Mouse (Mus musculus) frontal cortex, postnatal 14 days (tissue): ENCODE measurements at regions not wholly inside any gene's neighbourhood (a gene's known extent, or its start where the extent isn't known, plus 50 kb on each side); places are given as distances from the start of the nearest gene placed in this dataset.

Experiments used
- DNase-seq, 2 experiments: peaks; one replicate each; pipeline ENCODE4 v3.0.0; 2022; ENCODE audit warnings: low spot score in 2 of 2

GRCm38 (mm10) chr6:99898077-99898476, 171.9 kb upstream of the Prok2 start:
- DNase-seq, result no peak

- no peak for DNase-seq
Measured at GRCm38 (mm10) chr6:99895558-99895957, 169.4 kb upstream of the Prok2 start.

DNA sequence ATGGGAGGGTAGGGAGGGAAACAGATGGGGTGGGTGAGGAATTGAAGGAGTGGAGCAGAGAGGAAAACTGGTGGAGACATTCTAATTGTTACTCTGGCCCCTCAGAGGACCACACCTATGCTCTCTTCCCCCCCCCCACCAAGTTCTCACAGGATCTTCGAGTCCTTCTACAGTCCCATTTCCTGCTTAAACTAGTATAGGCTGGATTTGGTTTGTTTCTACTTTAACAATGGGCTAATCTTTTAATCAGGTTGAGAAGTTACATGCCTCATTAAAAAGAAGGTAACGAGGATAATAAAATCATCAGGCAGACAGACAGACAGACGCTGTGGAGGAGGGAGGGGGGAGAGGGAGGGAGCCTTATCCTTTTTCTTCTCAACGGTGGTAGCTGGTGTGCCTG, 167.7 kb upstream of the Prok2 start:
- DNase-seq, result no peak

DNA sequence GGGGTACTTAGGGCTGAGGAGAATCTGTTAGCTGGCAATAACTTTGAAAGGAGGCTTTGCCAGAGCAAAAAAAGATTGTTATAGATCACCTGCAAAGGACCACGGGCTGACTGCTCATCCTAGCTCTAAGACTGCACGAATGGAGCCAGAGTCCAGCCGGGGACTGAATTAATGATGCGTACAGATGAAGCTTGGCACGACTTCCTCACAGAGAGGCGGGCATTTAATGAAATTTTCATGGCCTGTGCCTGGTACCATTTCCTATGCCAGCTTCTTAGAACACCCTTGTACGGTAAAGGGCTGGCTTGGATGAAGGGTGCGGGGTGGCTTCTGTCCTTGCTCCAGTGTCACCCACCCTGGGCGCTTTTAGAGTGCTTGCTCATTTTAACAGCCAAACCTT, 166.0 kb upstream of the Prok2 start:
- DNase-seq, result no peak

- no peak for DNase-seq
Measured at GRCm38 (mm10) chr6:99891790-99892189, 165.6 kb upstream of the Prok2 start.

GRCm38 (mm10) chr6:99890805-99891204, 164.6 kb upstream of the Prok2 start:
- no peak for DNase-seq

DNA sequence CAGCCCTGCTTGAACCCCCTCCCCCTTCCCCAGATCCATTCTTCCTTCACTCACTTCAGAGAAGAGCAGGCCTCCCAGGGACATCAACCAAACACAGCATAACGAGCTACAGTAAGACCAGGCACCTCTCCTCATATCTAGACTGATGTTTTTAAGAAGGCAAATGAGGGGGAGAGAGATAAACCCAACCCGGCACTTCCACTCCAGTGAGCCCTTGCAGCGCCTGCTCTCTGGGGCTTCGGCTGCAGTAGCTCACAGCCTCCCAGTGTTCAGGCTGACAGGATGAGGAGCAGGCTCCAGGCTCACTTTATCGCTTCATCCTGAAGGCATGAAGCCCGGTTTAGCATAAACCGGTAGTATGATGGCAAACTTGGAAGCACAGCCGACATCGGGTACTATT, 162.9 kb upstream of the Prok2 start:
- no peak for DNase-seq

DNA sequence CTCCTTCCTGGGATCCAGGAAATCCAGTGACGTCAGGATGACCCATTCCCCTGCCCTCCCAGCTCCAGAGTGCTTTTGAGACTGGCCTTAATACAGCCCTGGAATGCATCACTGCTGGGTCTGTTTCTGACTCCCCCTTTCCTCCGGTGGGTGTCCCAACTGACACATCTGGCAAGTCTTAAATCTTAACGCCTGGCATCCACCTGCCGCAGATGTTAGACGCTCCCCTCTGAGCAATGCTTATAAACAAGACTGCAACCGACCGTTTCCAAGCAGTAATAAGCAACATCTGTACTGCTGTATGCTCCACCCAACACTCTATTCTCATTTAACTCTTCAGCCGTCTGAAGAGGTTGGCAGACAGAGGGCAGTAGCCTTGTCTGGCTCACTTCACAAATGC, 161.7 kb upstream of the Prok2 start:
- no peak for DNase-seq

DNA sequence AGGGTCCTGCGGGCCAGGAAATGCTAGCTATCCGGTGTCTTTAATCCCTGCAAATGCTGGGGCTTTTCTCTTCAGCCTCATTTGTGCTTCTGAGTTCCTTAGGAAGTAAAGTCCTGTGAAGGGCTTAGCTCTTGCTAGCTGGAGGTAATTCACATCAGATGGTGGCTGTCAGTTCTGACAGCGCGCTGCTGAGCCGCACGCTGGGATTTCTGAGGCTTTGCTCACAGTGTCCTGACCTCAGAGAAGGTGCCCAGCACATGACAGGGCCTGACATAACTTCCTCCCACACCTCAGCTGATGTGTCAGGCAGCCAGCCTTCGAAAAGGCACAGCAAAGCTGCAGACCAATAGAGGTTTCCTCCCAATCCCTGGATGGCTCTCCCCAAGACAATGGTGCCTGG, 158.6 kb upstream of the Prok2 start:
- no peak for DNase-seq

GRCm38 (mm10) chr6:99884054-99884453, 157.9 kb upstream of the Prok2 start:
- no peak for DNase-seq

GRCm38 (mm10) chr6:99881606-99882005, 155.4 kb upstream of the Prok2 start:
- no peak for DNase-seq

GRCm38 (mm10) chr6:99874852-99875251, 148.7 kb upstream of the Prok2 start:
- DNase-seq, result no peak

GRCm38 (mm10) chr6:99874029-99874428, 147.8 kb upstream of the Prok2 start:
- DNase-seq, result no peak

DNA sequence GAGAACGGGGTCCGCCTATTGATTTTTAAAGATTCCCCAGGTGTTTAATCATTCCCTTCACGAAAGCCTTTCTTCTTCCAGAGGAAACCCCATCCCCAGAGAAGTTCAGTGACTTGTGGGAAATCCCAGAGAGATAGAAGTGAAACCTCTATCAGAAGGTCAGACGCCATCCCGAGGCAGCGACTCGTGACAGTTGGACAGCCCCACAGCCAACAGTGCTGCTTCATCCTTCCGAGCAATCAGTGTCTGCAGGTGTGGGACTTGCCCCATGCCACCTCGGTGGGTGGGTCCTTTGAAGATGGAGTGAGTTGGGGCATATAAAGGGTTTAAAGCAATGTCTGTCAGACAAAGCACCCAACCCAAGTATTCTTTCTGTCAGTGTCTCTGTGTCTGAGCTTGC, 139.9 kb upstream of the Prok2 start:
- DNase-seq, result no peak

DNA sequence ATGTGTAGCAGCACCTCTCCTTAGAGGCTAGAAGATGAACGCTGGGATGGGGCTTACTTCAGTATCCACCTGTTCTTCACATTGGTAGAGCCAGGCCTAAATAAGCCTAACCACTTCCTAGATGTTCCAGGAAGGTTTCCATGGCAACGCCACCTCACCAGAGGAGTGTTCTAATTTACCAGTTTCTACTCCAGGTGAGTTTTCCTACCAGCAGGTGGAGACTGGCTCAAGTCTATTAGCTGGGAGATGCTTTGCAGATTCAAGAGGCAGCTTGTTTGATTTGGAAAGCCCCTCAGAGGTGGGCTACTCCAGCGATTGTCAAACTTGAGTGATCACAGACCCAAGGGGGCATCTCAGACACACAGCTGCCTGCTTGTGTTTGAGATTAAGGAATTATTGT, 138.8 kb upstream of the Prok2 start:
- peak; percentile 18 to 33 for DNase-seq

DNA sequence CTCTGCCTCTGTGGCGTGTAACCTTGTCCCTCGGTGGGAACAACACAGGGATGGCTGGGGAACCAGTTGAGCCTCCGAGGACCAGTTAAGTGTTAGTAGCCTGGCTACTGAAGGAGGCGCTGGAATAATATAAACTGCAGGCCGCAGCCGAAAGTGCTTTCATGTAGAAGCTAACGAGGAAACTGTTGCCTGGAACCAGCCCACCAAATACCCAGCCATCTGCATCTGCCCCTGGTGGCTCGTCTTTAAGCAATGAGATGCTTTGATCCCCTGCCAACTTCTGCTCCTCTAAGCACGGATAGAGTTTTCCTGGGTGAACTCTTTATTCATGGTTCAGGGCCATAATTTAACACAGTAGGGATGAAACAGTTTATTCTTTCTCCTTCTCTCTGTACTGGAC, 137.2 kb upstream of the Prok2 start:
- DNase-seq, result no peak

DNA sequence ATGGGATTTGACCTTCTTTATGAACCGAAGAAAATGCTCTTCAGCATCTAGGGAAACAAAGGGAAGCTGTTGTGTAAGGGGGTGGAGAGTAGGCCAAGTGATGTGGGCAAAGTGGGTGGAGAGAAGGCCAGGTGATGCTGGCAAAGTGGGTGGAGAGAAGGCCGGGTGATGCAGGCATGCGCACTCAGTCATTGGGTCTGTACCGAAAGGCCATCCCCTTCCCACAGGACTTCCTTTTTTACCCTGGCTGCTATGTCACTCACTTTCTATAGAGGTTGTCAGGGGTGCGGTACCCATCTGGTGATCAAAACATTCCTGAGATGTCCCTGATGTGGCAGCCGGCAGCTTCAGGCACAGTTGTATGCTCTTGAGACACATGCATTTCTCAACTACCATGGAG, 131.2 kb upstream of the Prok2 start:
- DNase-seq, result no peak

DNA sequence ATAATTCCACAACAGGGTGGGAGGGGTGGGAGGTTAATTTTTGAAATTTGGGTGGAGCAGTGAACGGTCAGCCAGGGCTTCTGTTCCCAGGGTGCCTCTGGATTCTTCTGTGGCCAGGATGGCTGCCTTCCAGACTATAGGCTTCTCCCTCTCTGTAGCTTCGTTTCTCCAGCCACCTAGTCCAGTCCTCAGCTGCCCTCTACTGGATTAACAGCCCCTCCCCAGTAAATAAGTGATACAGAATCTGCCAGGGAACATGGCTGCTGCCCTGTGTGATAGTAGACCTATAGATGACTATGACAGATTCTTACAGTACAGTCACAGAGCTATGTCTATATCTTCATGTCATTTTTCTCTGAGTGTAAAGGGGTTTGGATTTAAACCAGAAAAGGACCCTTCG, 127.5 kb upstream of the Prok2 start:
- DNase-seq, result no peak

GRCm38 (mm10) chr6:99850706-99851105, 124.5 kb upstream of the Prok2 start:
- no peak for DNase-seq

GRCm38 (mm10) chr6:99845508-99845846, 119.3 kb upstream of the Prok2 start:
- no peak for DNase-seq

- DNase-seq, result no peak
Measured at GRCm38 (mm10) chr6:99844775-99845507, 118.7 kb upstream of the Prok2 start.

DNA sequence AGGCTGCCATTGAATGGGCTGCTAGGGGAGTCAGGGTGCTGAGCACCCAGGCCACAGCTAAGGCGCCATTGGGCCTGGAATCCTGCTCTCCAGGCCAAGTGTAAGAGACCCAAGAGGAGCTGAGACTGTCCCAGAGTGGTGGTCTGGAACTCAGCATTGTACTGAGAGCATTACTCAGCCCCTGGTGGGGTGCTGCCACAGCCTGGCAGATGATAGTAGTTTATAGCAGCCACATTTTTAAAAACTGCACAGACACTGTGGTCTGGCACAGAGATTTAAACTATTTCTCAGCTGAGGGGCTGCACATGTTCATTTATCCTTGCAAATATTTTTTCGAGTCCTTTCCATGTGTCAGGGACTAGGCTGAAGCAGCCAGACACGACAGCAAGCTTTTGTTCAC, 117.3 kb upstream of the Prok2 start:
- DNase-seq, result no peak

DNA sequence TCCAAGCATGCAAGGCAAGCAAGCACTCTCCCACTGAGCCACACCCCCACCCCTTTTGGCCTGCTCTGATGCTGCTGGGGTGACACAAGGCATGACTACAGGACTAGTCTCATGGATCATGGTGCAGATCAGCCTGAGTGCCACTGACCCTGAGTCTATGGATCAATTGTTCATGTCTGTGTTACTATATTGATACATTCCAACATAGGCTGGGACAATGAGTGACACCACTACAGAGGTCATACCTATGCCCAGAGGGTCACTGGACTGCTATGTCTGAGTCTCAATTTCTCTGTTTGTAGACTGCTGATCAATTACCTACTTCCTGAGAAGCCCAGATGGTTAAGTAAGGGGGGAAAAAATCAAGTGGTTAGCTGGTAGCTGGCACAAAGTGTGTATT, 116.5 kb upstream of the Prok2 start:
- DNase-seq, result no peak

DNA sequence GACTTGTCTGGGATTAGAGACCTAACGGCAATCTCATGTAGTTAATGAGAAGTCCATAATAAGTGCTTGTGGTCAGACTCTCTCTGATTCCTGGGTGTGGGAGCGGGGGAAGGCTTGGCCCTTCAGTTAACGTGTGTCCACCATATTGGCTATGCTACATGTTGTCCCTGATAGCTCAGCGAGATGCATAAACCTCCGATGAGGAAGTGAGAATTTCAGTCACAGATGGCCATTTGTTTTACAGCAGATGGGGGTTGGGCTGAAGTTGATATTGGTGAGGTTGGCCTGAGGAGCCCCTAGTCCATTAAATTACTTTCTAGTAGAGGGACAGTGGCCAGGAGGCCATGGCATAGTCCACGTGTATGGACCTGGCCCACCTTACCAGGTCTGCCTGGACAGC, 114.6 kb upstream of the Prok2 start:
- DNase-seq, result no peak
